In genomic region chr12:54709691-54710493, GRCm38 (mm10) we compare ENCODE assay signal across 7 mouse cellular contexts. TPM values are rescaled to one million over a fixed set of nuclear protein-coding genes. Genes with fewer than 3 reads are reported as not detected.
A peak's percentile ranks its signal among the peaks of the same experiment; 100 is the strongest.
DNase-seq lines count a peak whose midpoint lies in the region; ATAC-seq and TF ChIP-seq lines count a peak whose summit lies in the region.
"Not testable (repeated sequence)": the region's sequence is repeated elsewhere in the genome, so short reads cannot be mapped to it uniquely, and the experiment has no call there.

No protein-coding gene starts in this region.

- WGBS in embryonic facial prominence, embryonic 10.5 days, result under 1% methylated on average over 13 of the region's 44 CpGs
- WGBS in forebrain, embryonic 15.5 days, result under 1% methylated on average over 10 of the region's 44 CpGs
- 1% methylated on average over 7 of the region's 44 CpGs for WGBS in heart, postnatal 0 days
- 1% methylated on average over 9 of the region's 44 CpGs for WGBS in intestine, postnatal 0 days
- WGBS in limb, embryonic 15.5 days, result 0% methylated on average over 13 of the region's 44 CpGs
- WGBS in neural tube, embryonic 14.5 days, result 0% methylated on average over 9 of the region's 44 CpGs

- not testable (repeated sequence) for TF ChIP-seq EP300 in heart, postnatal 0 days (IDR thresholded peaks at IDR 0.05; ENCODE audit: low read depth)

- peak overlapping the region; percentile 43; the same call in 1 of the 2 replicates for H3K4me3 ChIP-seq in embryonic facial prominence, embryonic 10.5 days
- H3K4me3 ChIP-seq in forebrain, embryonic 15.5 days, result peak overlapping the region; percentile 22; the same call in 1 of the 2 replicates
- not testable (repeated sequence) for H3K4me3 ChIP-seq in heart, postnatal 0 days (ENCODE audit: low read depth, low read length); intestine, postnatal 0 days (ENCODE audit: low read depth, low read length); limb, embryonic 15.5 days; neural tube, embryonic 14.5 days (ENCODE audit: low read depth, low read length)

- DNase-seq in embryonic facial prominence, embryonic 10.5 days (ENCODE audit: low spot score); heart, postnatal 0 days (ENCODE audit: low spot score): not testable (repeated sequence)

- not testable (repeated sequence) for H3K9me3 ChIP-seq in embryonic facial prominence, embryonic 10.5 days; forebrain, embryonic 15.5 days; heart, postnatal 0 days (replicated peaks; ENCODE audit: control insufficient read depth, low read length); intestine, postnatal 0 days (ENCODE audit: control insufficient read depth); limb, embryonic 15.5 days; neural tube, embryonic 14.5 days (ENCODE audit: control insufficient read depth, low read length)

- not testable (repeated sequence) for TF ChIP-seq CTCF in heart, postnatal 0 days (IDR thresholded peaks at IDR 0.05; ENCODE audit: low read depth); intestine, postnatal 0 days (IDR thresholded peaks at IDR 0.05; ENCODE audit: low read depth)

- not testable (repeated sequence) for H3K27me3 ChIP-seq in embryonic facial prominence, embryonic 10.5 days (replicated peaks; ENCODE audit: low read depth, poor library complexity, severe bottlenecking); forebrain, embryonic 15.5 days; heart, postnatal 0 days (ENCODE audit: control insufficient read depth, insufficient read depth, low read length); intestine, postnatal 0 days (replicated peaks; ENCODE audit: control insufficient read depth, insufficient read depth, low read length); limb, embryonic 15.5 days; neural tube, embryonic 14.5 days (ENCODE audit: control insufficient read depth, insufficient read depth, low read length)

- H3K27ac ChIP-seq in embryonic facial prominence, embryonic 10.5 days (replicated peaks), result peak overlapping the region; percentile 78; the same call in 1 of the 2 replicates
- not testable (repeated sequence) for H3K27ac ChIP-seq in forebrain, embryonic 15.5 days (replicated peaks); heart, postnatal 0 days (ENCODE audit: low read depth); intestine, postnatal 0 days (ENCODE audit: low read depth, low read length); limb, embryonic 15.5 days; neural tube, embryonic 14.5 days (ENCODE audit: low read depth, low read length)

- H3K4me1 ChIP-seq in embryonic facial prominence, embryonic 10.5 days; forebrain, embryonic 15.5 days; heart, postnatal 0 days (ENCODE audit: control insufficient read depth, insufficient read depth); intestine, postnatal 0 days (replicated peaks; ENCODE audit: control insufficient read depth, insufficient read depth, low read length); limb, embryonic 15.5 days; neural tube, embryonic 14.5 days (ENCODE audit: control insufficient read depth, insufficient read depth, low read length): not testable (repeated sequence)

- peak; percentile 84 for ATAC-seq in forebrain, embryonic 15.5 days (replicated peaks)
- peak; percentile 50 for ATAC-seq in heart, postnatal 0 days (ENCODE audit: insufficient read depth, low read depth)
- peak; percentile 37 for ATAC-seq in intestine, postnatal 0 days
- ATAC-seq in limb, embryonic 15.5 days (ENCODE audit: insufficient number of reproducible peaks, low FRiP score, low TSS enrichment, low read depth), result peak; percentile 46
- ATAC-seq in megakaryocyte progenitor cell, adult 5-6 weeks (replicated peaks; ENCODE audit: poor library complexity), result peak; percentile 12
- ATAC-seq in neural tube, embryonic 14.5 days (ENCODE audit: low read depth), result peak; percentile 75

- H3K4me2 ChIP-seq in forebrain, embryonic 15.5 days (replicated peaks); heart, postnatal 0 days (ENCODE audit: low read depth, low read length); intestine, postnatal 0 days (replicated peaks; ENCODE audit: low read depth); limb, embryonic 15.5 days; neural tube, embryonic 14.5 days (ENCODE audit: low read depth, low read length): not testable (repeated sequence)

- H3K36me3 ChIP-seq in embryonic facial prominence, embryonic 10.5 days (replicated peaks); forebrain, embryonic 15.5 days; heart, postnatal 0 days (replicated peaks; ENCODE audit: control insufficient read depth, insufficient read depth, low read length); intestine, postnatal 0 days (ENCODE audit: control insufficient read depth, insufficient read depth); limb, embryonic 15.5 days; neural tube, embryonic 14.5 days (ENCODE audit: control insufficient read depth, insufficient read depth, low read length): not testable (repeated sequence)

- not testable (repeated sequence) for H3K9ac ChIP-seq in forebrain, embryonic 15.5 days (replicated peaks); heart, postnatal 0 days (replicated peaks; ENCODE audit: low read depth, low read length); intestine, postnatal 0 days (ENCODE audit: low read depth, low read length); limb, embryonic 15.5 days; neural tube, embryonic 14.5 days (replicated peaks; ENCODE audit: low read depth, low read length)

RNA-seq across cellular contexts. Expression of gene Eapp, which starts 14.2 kb away (rescaled TPM):
- polyA plus RNA-seq in embryonic facial prominence, embryonic 10.5 days (2016; fragmentation: Nextera tagmentation; extraction: Ambion mirVana), result 64.4 and 72.8 TPM in 2 replicates
- 90.8 and 94.2 TPM in 2 replicates for polyA plus RNA-seq in forebrain, embryonic 15.5 days (2015; fragmentation: Nextera tagmentation; extraction: Ambion mirVana)
- total RNA-seq in heart, postnatal 0 days (2014; rRNA removed; ENCODE audit: low replicate concordance), result 4.4 and 16.7 TPM in 2 replicates
- polyA plus RNA-seq in heart, postnatal 0 days (2015; fragmentation: Nextera tagmentation; extraction: Ambion mirVana), result 61.4 and 61.6 TPM in 2 replicates
- 93.6 and 94.1 TPM in 2 replicates for polyA plus RNA-seq in intestine, postnatal 0 days (2015; fragmentation: Nextera tagmentation; extraction: Ambion mirVana)
- polyA plus RNA-seq in limb, embryonic 15.5 days (2015; fragmentation: Nextera tagmentation; extraction: Ambion mirVana), result 69.2 and 69.4 TPM in 2 replicates
- total RNA-seq in megakaryocyte progenitor cell, adult 5-6 weeks (2015), result 52.0 and 58.7 TPM in 2 replicates
- 42.7 and 75.4 TPM in 2 replicates for total RNA-seq in megakaryocyte progenitor cell, adult 5-6 weeks (2017)
- polyA plus RNA-seq in neural tube, embryonic 14.5 days (2014; fragmentation: Nextera tagmentation; extraction: Ambion mirVana), result 77.2 and 83.9 TPM in 2 replicates

RNA-seq across cellular contexts. Expression of gene Sptssa, which starts 53.5 kb away (rescaled TPM):
- polyA plus RNA-seq in embryonic facial prominence, embryonic 10.5 days (2016; fragmentation: Nextera tagmentation; extraction: Ambion mirVana), result 148 and 155 TPM in 2 replicates
- 156 and 171 TPM in 2 replicates for polyA plus RNA-seq in forebrain, embryonic 15.5 days (2015; fragmentation: Nextera tagmentation; extraction: Ambion mirVana)
- 42.4 and 59.6 TPM in 2 replicates for total RNA-seq in heart, postnatal 0 days (2014; rRNA removed; ENCODE audit: low replicate concordance)
- polyA plus RNA-seq in heart, postnatal 0 days (2015; fragmentation: Nextera tagmentation; extraction: Ambion mirVana), result 150 and 160 TPM in 2 replicates
- polyA plus RNA-seq in intestine, postnatal 0 days (2015; fragmentation: Nextera tagmentation; extraction: Ambion mirVana), result 168 and 172 TPM in 2 replicates
- polyA plus RNA-seq in limb, embryonic 15.5 days (2015; fragmentation: Nextera tagmentation; extraction: Ambion mirVana), result 237 and 244 TPM in 2 replicates
- 232 and 247 TPM in 2 replicates for total RNA-seq in megakaryocyte progenitor cell, adult 5-6 weeks (2015)
- total RNA-seq in megakaryocyte progenitor cell, adult 5-6 weeks (2017), result 160 and 165 TPM in 2 replicates
- 219 and 224 TPM in 2 replicates for polyA plus RNA-seq in neural tube, embryonic 14.5 days (2014; fragmentation: Nextera tagmentation; extraction: Ambion mirVana)

Comparison
In these comparisons a context has a peak if more than half of its experiments do, and no peak if none do; other contexts are left out.
1. ATAC-seq: peak in every context shown above with its lines; median percentile 84 in forebrain, embryonic 15.5 days; 75 in neural tube, embryonic 14.5 days; 50 in heart, postnatal 0 days; 46 in limb, embryonic 15.5 days; 37 in intestine, postnatal 0 days; 12 in megakaryocyte progenitor cell, adult 5-6 weeks.